Mouse (Mus musculus): ENCODE data around the gene Tmem136. TPM values are rescaled to one million over a fixed set of nuclear protein-coding genes. Genes with fewer than 3 reads are reported as not detected.

Gene Tmem136
- polyA plus RNA-seq, 2 experiments: 0.57 to 0.94 TPM

DNA sequence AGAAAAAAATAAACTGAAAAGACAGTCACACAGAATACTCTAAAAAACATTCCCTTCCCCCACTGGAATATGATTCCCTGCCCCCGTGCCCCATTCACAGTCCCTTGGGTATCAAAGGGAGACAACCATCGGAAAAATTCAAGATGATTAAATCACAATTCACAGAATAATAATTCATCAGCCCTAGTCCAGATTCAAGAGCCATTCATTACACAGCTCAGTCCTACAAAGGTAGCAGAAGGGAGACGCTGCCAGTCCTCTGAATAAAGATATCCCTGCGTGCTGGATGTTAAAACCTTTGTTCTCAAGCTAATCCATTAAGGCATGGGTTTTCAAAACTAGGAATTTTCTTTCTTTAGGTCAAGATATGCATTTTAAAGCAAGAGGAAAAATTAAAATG, 45.8 kb downstream of the Tmem136 start:
- WGBS (ENCODE audit: insufficient replicate concordance): 81% methylated on average over 4 of the region's 4 CpGs

GRCm38 (mm10) chr9:43070153-43070552, 46.2 kb downstream of the Tmem136 start:
- Histone ChIP-seq H3K4me1 (replicated peaks; ENCODE audit: control insufficient read depth in 2 of 2, insufficient read depth in 2 of 2, low read length in 1 of 2) (peaks cover 0 to 2% of the 10 kb centered on the region in 2 experiments; a peak in 1 of 4 replicates), H3K27me3 (ENCODE audit: control insufficient read depth, insufficient read depth, low read length) (no peaks in the 10 kb centered on the region), H3K9ac (replicated peaks) (no peak overlapping the region), H3K36me3 (replicated peaks; ENCODE audit: control insufficient read depth, insufficient read depth, low read depth) (no peaks in the 10 kb centered on the region), H3K9me3 (ENCODE audit: control insufficient read depth, low read length) (no peaks in the 10 kb centered on the region), H3K4me3 (ENCODE audit: insufficient read depth in 1 of 2, low read depth in 2 of 2, low read length in 2 of 2) (no peak overlapping the region), H3K27ac (no peak overlapping the region), H3K4me2 (ENCODE audit: low read depth) (no peak overlapping the region)
- ATAC-seq (ENCODE audit: insufficient read depth) (no peak), DNase-seq (ENCODE audit: low read depth in 3 of 3, low spot score in 3 of 3) (no peak)
- TF ChIP-seq EP300 (IDR thresholded peaks at IDR 0.05; ENCODE audit: low read depth) (no peak), CTCF (IDR thresholded peaks at IDR 0.05; ENCODE audit: low read depth) (no peak)
- 81% methylated on average over 2 of the region's 2 CpGs for WGBS (ENCODE audit: insufficient replicate concordance)

More for the DNA sequence above, 45.8 kb downstream of the Tmem136 start:
- Histone ChIP-seq H3K4me3 (ENCODE audit: insufficient read depth in 1 of 2, low read depth in 2 of 2, low read length in 2 of 2) (no peak overlapping the region), H3K36me3 (replicated peaks; ENCODE audit: control insufficient read depth, insufficient read depth, low read depth) (no peaks in the 10 kb centered on the region), H3K4me1 (replicated peaks; ENCODE audit: control insufficient read depth in 2 of 2, insufficient read depth in 2 of 2, low read length in 1 of 2) (peaks cover 0 to 2% of the 10 kb centered on the region in 2 experiments; a peak in 1 of 4 replicates), H3K4me2 (ENCODE audit: low read depth) (no peak overlapping the region), H3K27me3 (ENCODE audit: control insufficient read depth, insufficient read depth, low read length) (no peaks in the 10 kb centered on the region), H3K9me3 (ENCODE audit: control insufficient read depth, low read length) (no peaks in the 10 kb centered on the region), H3K9ac (replicated peaks) (no peak overlapping the region), H3K27ac (no peak overlapping the region)
- TF ChIP-seq CTCF (IDR thresholded peaks at IDR 0.05; ENCODE audit: low read depth) (no peak), EP300 (IDR thresholded peaks at IDR 0.05; ENCODE audit: low read depth) (no peak)
- no peak for DNase-seq (ENCODE audit: low read depth in 3 of 3, low spot score in 3 of 3)
- ATAC-seq (ENCODE audit: insufficient read depth): no peak

- Histone ChIP-seq H3K4me1 (replicated peaks; ENCODE audit: control insufficient read depth in 2 of 2, insufficient read depth in 2 of 2, low read length in 1 of 2) (peaks cover 0 to 2% of the 10 kb centered on the region in 2 experiments; a peak in 1 of 4 replicates), H3K9me3 (ENCODE audit: control insufficient read depth, low read length) (no peaks in the 10 kb centered on the region), H3K36me3 (replicated peaks; ENCODE audit: control insufficient read depth, insufficient read depth, low read depth) (no peaks in the 10 kb centered on the region), H3K27ac (no peak overlapping the region), H3K4me2 (ENCODE audit: low read depth) (no peak overlapping the region), H3K4me3 (ENCODE audit: insufficient read depth in 1 of 2, low read depth in 2 of 2, low read length in 2 of 2) (no peak overlapping the region), H3K9ac (replicated peaks) (no peak overlapping the region), H3K27me3 (ENCODE audit: control insufficient read depth, insufficient read depth, low read length) (no peaks in the 10 kb centered on the region)
- WGBS (ENCODE audit: insufficient replicate concordance): 68% methylated on average over 3 of the region's 3 CpGs
- ATAC-seq (ENCODE audit: insufficient read depth) (no peak), DNase-seq (ENCODE audit: low read depth in 3 of 3, low spot score in 3 of 3) (no peak)
- TF ChIP-seq EP300 (IDR thresholded peaks at IDR 0.05; ENCODE audit: low read depth): no peak
- TF ChIP-seq CTCF (IDR thresholded peaks at IDR 0.05; ENCODE audit: low read depth): no peak
Measured at GRCm38 (mm10) chr9:43067896-43068295, 48.5 kb downstream of the Tmem136 start.

GRCm38 (mm10) chr9:43065231-43065630, 51.1 kb downstream of the Tmem136 start:
- Histone ChIP-seq H3K9me3 (ENCODE audit: control insufficient read depth, low read length) (no peaks in the 10 kb centered on the region), H3K36me3 (replicated peaks; ENCODE audit: control insufficient read depth, insufficient read depth, low read depth) (no peaks in the 10 kb centered on the region), H3K27me3 (ENCODE audit: control insufficient read depth, insufficient read depth, low read length) (no peaks in the 10 kb centered on the region), H3K9ac (replicated peaks) (no peak overlapping the region), H3K4me3 (ENCODE audit: insufficient read depth in 1 of 2, low read depth in 2 of 2, low read length in 2 of 2) (no peak overlapping the region), H3K27ac (no peak overlapping the region), H3K4me1 (replicated peaks; ENCODE audit: control insufficient read depth in 2 of 2, insufficient read depth in 2 of 2, low read length in 1 of 2) (peaks cover 0 to 2% of the 10 kb centered on the region in 2 experiments; a peak in 1 of 4 replicates), H3K4me2 (ENCODE audit: low read depth) (no peak overlapping the region)
- no peak for DNase-seq (ENCODE audit: low read depth in 3 of 3, low spot score in 3 of 3)
- 72% methylated on average over 4 of the region's 4 CpGs for WGBS (ENCODE audit: insufficient replicate concordance)
- ATAC-seq (ENCODE audit: insufficient read depth): no peak
- no peak for TF ChIP-seq EP300 (IDR thresholded peaks at IDR 0.05; ENCODE audit: low read depth)
- TF ChIP-seq CTCF (IDR thresholded peaks at IDR 0.05; ENCODE audit: low read depth): no peak

- Histone ChIP-seq H3K36me3 (replicated peaks; ENCODE audit: control insufficient read depth, insufficient read depth, low read depth) (no peaks in the 10 kb centered on the region), H3K9ac (replicated peaks) (no peak overlapping the region), H3K4me3 (ENCODE audit: insufficient read depth in 1 of 2, low read depth in 2 of 2, low read length in 2 of 2) (no peak overlapping the region), H3K4me2 (ENCODE audit: low read depth) (no peak overlapping the region), H3K27me3 (ENCODE audit: control insufficient read depth, insufficient read depth, low read length) (no peaks in the 10 kb centered on the region), H3K27ac (no peak overlapping the region), H3K9me3 (ENCODE audit: control insufficient read depth, low read length) (no peaks in the 10 kb centered on the region), H3K4me1 (replicated peaks; ENCODE audit: control insufficient read depth in 2 of 2, insufficient read depth in 2 of 2, low read length in 1 of 2) (no peaks in the 10 kb centered on the region; a peak in 1 of 4 replicates)
- no peak for TF ChIP-seq EP300 (IDR thresholded peaks at IDR 0.05; ENCODE audit: low read depth)
- no peak for TF ChIP-seq CTCF (IDR thresholded peaks at IDR 0.05; ENCODE audit: low read depth)
- WGBS (ENCODE audit: insufficient replicate concordance): 67% methylated on average over 1 of the region's 1 CpGs
- DNase-seq (ENCODE audit: low read depth in 3 of 3, low spot score in 3 of 3) (no peak), ATAC-seq (ENCODE audit: insufficient read depth) (no peak)
Measured at GRCm38 (mm10) chr9:43061545-43061944, 54.8 kb downstream of the Tmem136 start.

Other genes starting within 250 kb of the Tmem136 start
- 0.38 and 0.52 TPM in 2 replicates for gene Grik4, start 172.1 kb downstream of the Tmem136 start, polyA plus RNA-seq (2012; rRNA removed)
- 0.19 and 0.20 TPM in 2 replicates for gene Grik4, start 172.1 kb downstream of the Tmem136 start, polyA plus RNA-seq (2014; fragmentation: Nextera tagmentation; extraction: Ambion mirVana)
- 7.5 and 9.3 TPM in 2 replicates for gene Arhgef12, start 9.3 kb downstream of the Tmem136 start, polyA plus RNA-seq (2012; rRNA removed)
- gene Arhgef12, start 9.3 kb downstream of the Tmem136 start, polyA plus RNA-seq (2014; fragmentation: Nextera tagmentation; extraction: Ambion mirVana): 5.2 and 6.5 TPM in 2 replicates
- gene Pou2f3, start 93.8 kb upstream of the Tmem136 start, polyA plus RNA-seq (2012; rRNA removed): not detected in 2 replicates
- gene Pou2f3, start 93.8 kb upstream of the Tmem136 start, polyA plus RNA-seq (2014; fragmentation: Nextera tagmentation; extraction: Ambion mirVana): not detected in 2 replicates
- 20.7 and 29.4 TPM in 2 replicates for gene Oaf, start 123.3 kb upstream of the Tmem136 start, polyA plus RNA-seq (2012; rRNA removed)
- gene Oaf, start 123.3 kb upstream of the Tmem136 start, polyA plus RNA-seq (2014; fragmentation: Nextera tagmentation; extraction: Ambion mirVana): 37.1 and 42.6 TPM in 2 replicates
- 0.05 and 0.07 TPM in 2 replicates for gene Trim29, start 194.3 kb upstream of the Tmem136 start, polyA plus RNA-seq (2012; rRNA removed)
- gene Trim29, start 194.3 kb upstream of the Tmem136 start, polyA plus RNA-seq (2014; fragmentation: Nextera tagmentation; extraction: Ambion mirVana): not detected in 2 replicates